Mouse (Mus musculus): Measurements from ENCODE around the gene Hspb6. TPM values are rescaled to one million over a fixed set of nuclear protein-coding genes. Genes with fewer than 3 reads are reported as not detected.

The Hspb6 gene
- total RNA-seq, 2 experiments from 2014 or later: 391 to 393 TPM

DNA sequence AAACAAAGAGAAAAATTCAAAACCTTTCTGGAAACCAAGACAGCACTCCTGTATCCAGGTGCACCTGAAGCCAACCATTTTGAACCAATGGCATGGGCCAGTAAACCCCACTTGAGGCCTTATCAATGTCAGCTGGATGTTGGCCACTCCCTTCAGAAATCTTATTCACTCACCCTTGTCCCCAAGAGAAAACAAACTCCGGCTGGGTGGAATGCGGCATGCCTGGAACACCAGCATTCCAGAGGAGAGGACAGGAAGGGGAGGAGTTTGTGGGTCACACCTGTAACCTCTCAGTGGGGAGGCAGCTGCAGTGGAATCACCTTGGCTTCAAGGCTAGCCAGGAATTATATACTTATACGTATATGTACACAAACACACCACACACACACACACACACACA is 50.6 kb downstream of the Hspb6 start:
- no peak for DNase-seq
- intact Hi-C loops (cut with DNase I): no loop called here

DNA sequence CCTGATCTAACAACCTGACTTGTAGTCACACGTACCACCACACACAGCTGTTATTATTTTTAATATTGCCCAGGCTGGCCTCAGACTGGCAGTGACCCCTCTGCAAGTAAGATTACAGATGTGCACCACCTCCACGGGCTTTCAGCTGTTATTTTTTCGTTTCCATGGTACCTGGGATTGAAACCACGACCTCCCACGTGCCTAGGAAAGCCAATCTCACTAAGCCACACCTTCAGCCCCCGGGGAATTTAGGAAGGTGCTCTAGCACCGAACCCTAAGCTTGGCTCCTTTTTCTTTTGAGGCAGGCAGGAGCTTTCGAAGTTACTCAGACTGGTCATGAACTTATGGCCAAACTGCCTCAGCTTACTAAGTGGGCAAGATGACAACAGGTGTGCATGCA is 52.4 kb downstream of the Hspb6 start:
- intact Hi-C loops (cut with DNase I): no loop called here
- DNase-seq: no peak

DNA sequence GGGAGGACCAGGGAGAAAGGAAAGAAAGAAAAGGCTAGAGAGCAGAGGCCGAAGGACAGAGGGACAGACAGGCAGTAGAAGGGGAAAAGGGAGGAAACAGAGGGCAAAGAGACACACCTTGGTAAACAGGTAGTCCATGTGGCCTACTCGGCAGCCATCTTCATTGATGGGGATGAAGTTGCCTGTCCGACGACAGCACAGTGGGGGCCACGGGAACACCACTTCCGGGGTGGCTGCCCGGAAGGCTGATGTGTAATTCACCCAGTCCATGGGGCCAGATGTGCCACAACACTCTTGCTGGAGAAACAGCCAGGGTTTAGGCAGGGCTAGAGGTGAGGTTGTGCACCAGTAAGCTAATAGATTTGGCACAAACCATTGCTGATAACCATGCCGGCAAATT is 53.0 kb downstream of the Hspb6 start:
- no peak for DNase-seq
- intact Hi-C loops (cut with DNase I): loop anchor here (5.0 kb wide), 1 partner anchor 113 kb away; the partner anchor contains the start of gene Prodh2

Small RNA genes within 50 kb of the gene (microRNA-seq; reads per million reads assigned to microRNA genes)
- gene Gm38670: 0.95 to 2.8 reads per million in 2 experiments
- 0 reads per million in 2 experiments for gene Mir3569

Other genes with a start within 250 kb of the Hspb6 start
- gene Alkbh6, start 243.5 kb upstream of the Hspb6 start, total RNA-seq (2021): 10 to 100 TPM; 26.0 to 27.4 TPM
- under 1 TPM; 0.86 to 0.87 TPM for gene Syne4, start 237.4 kb upstream of the Hspb6 start, total RNA-seq (2021)
- 1 to 10 TPM in 1 of 2 experiments, under 1 TPM in 1; 0.87 to 1.0 TPM for gene E130208F15Rik, start 230.4 kb upstream of the Hspb6 start, total RNA-seq (2021)
- 10 to 100 TPM; 15.1 to 15.8 TPM for gene Sdhaf1, start 228.3 kb upstream of the Hspb6 start, total RNA-seq (2021)
- 1 to 10 TPM; 1.7 TPM for gene Lrfn3, start 189.4 kb upstream of the Hspb6 start, total RNA-seq (2021)
- gene Tyrobp, start 138.4 kb upstream of the Hspb6 start, total RNA-seq (2021): 10 to 100 TPM; 12.9 to 16.5 TPM
- 1 to 10 TPM in 1 of 2 experiments, under 1 TPM in 1; 0.92 to 1.8 TPM for gene Hcst, start 132.3 kb upstream of the Hspb6 start, total RNA-seq (2021)
- under 1 TPM; 0.29 to 0.45 TPM for gene Nfkbid, start 130.4 kb upstream of the Hspb6 start, total RNA-seq (2021)
- gene Aplp1, start 106.6 kb upstream of the Hspb6 start, total RNA-seq (2021): 1 to 10 TPM; 4.1 to 6.2 TPM
- gene Kirrel2, start 94.5 kb upstream of the Hspb6 start, total RNA-seq (2021): under 1 TPM; 0.07 to 0.17 TPM
- gene Nphs1, start 93.9 kb upstream of the Hspb6 start, total RNA-seq (2021): not detected
- gene Prodh2, start 58.6 kb upstream of the Hspb6 start, total RNA-seq (2021): not detected
- gene Arhgap33, start 17.1 kb upstream of the Hspb6 start, total RNA-seq (2021): 1 to 10 TPM; 3.7 to 3.9 TPM
- 1 to 10 TPM; 2.7 to 4.8 TPM for gene Proser3, start 121 bp downstream of the Hspb6 start, total RNA-seq (2021)
- 10 to 100 TPM; 15.0 to 23.6 TPM for gene Lin37, start 7.7 kb downstream of the Hspb6 start, total RNA-seq (2021)
- gene U2af1l4, start 11.1 kb downstream of the Hspb6 start, total RNA-seq (2021): 10 to 100 TPM; 67.4 to 78.2 TPM
- gene Gm49396, start 11.2 kb downstream of the Hspb6 start, total RNA-seq (2021): 1 to 10 TPM; 1.7 to 1.8 TPM
- gene Psenen, start 11.4 kb downstream of the Hspb6 start, total RNA-seq (2021): 10 to 100 TPM; 78.2 to 80.1 TPM
- 1 to 10 TPM; 1.6 to 2.0 TPM for gene Igflr1, start 13.2 kb downstream of the Hspb6 start, total RNA-seq (2021)
- 10 to 100 TPM; 25.8 to 30.2 TPM for gene Kmt2b, start 36.5 kb downstream of the Hspb6 start, total RNA-seq (2021)
- not detected for gene Zbtb32, start 46.7 kb downstream of the Hspb6 start, total RNA-seq (2021)
- gene Upk1a, start 60.7 kb downstream of the Hspb6 start, total RNA-seq (2021): under 1 TPM; 0.42 to 0.48 TPM
- gene Cox6b1, start 74.0 kb downstream of the Hspb6 start, total RNA-seq (2021): 1,000 to 10,000 TPM; 4,137 to 4,381 TPM
- gene Etv2, start 83.7 kb downstream of the Hspb6 start, total RNA-seq (2021): not detected
- gene Rbm42, start 98.1 kb downstream of the Hspb6 start, total RNA-seq (2021): 10 to 100 TPM; 58.8 to 60.3 TPM
- gene Haus5, start 112.8 kb downstream of the Hspb6 start, total RNA-seq (2021): 1 to 10 TPM; 6.7 to 7.7 TPM
- under 1 TPM in 1 of 2 experiments, not detected in 1; 0.67 TPM for gene Pmis2, start 119.4 kb downstream of the Hspb6 start, total RNA-seq (2021)
- not detected for gene 2200002J24Rik, start 146.7 kb downstream of the Hspb6 start, total RNA-seq (2021)
- under 1 TPM in 1 of 2 experiments, not detected in 1; 0.12 TPM for gene Atp4a, start 160.0 kb downstream of the Hspb6 start, total RNA-seq (2021)
- gene Tmem147, start 177.4 kb downstream of the Hspb6 start, total RNA-seq (2021): 100 to 1,000 TPM; 229 to 244 TPM
- not detected for gene Gapdhs, start 191.5 kb downstream of the Hspb6 start, total RNA-seq (2021)
- gene Sbsn, start 199.3 kb downstream of the Hspb6 start, total RNA-seq (2021): 1 to 10 TPM; 4.5 to 4.8 TPM
- 1 to 10 TPM; 5.8 to 8.1 TPM for gene Dmkn, start 211.6 kb downstream of the Hspb6 start, total RNA-seq (2021)
- gene Krtdap, start 235.7 kb downstream of the Hspb6 start, total RNA-seq (2021): not detected